Mouse (Mus musculus) liver, embryonic 15.5 days (tissue): ENCODE measurements at regions not wholly inside any gene's neighbourhood (a gene's known extent, or its start where the extent isn't known, plus 50 kb on each side); places are given as distances from the start of the nearest gene placed in this dataset.

ENCODE experiments used
- ATAC-seq: fragments of 200-750 bp; cut with Nextera tagmentation; 2 replicates; pipeline ENCODE4 v1.8.0; 2017; ENCODE audit warnings: moderate number of reproducible peaks, mild to moderate bottlenecking, moderate library complexity; ENCODE audit not compliant: insufficient read depth
- H3K27ac ChIP-seq: fragments of 300-500 bp; sonication (generic); replicated peaks from 2 replicates; pipeline ENCODE4 v1.5.1; 2015; ENCODE audit warnings: mild to moderate bottlenecking, inconsistent platforms
- H3K27me3 ChIP-seq: fragments of 300-500 bp; sonication (generic); 2 replicates; pipeline ENCODE4 v1.6.1; 2015; ENCODE audit warnings: mild to moderate bottlenecking, inconsistent platforms
- H3K36me3 ChIP-seq: fragments of 300-500 bp; sonication (generic); replicated peaks from 2 replicates; pipeline ENCODE4 v1.6.1; 2015; ENCODE audit warnings: moderate library complexity, mild to moderate bottlenecking, inconsistent platforms
- H3K4me1 ChIP-seq: fragments of 300-500 bp; sonication (generic); replicated peaks from 2 replicates; pipeline ENCODE4 v1.6.1; 2015; ENCODE audit warnings: inconsistent platforms
- H3K4me2 ChIP-seq: fragments of 300-500 bp; sonication (generic); 2 replicates; pipeline ENCODE4 v1.6.1; 2015; ENCODE audit warnings: moderate library complexity, mild to moderate bottlenecking, inconsistent platforms
- H3K4me3 ChIP-seq: fragments of 300-500 bp; sonication (generic); replicated peaks from 2 replicates; pipeline ENCODE4 v1.5.1; 2015; ENCODE audit warnings: mild to moderate bottlenecking, inconsistent platforms
- H3K9ac ChIP-seq: fragments of 300-500 bp; sonication (generic); 2 replicates; pipeline ENCODE4 v1.6.1; 2015; ENCODE audit warnings: moderate library complexity, mild to moderate bottlenecking, inconsistent platforms
- H3K9me3 ChIP-seq: fragments of 300-500 bp; sonication (generic); replicated peaks from 2 replicates; pipeline ENCODE4 v1.6.1; 2016; ENCODE audit warnings: inconsistent platforms
- WGBS: fragments of 180-500 bp; shearing (Covaris S2); methylation state at CpG from one replicate; pipeline ENCODE4 v1.1.7; 2015; ENCODE audit warnings: mixed read lengths; ENCODE audit not compliant: insufficient replicate concordance; 5-methylcytosine and 5-hydroxymethylcytosine counted together

DNA sequence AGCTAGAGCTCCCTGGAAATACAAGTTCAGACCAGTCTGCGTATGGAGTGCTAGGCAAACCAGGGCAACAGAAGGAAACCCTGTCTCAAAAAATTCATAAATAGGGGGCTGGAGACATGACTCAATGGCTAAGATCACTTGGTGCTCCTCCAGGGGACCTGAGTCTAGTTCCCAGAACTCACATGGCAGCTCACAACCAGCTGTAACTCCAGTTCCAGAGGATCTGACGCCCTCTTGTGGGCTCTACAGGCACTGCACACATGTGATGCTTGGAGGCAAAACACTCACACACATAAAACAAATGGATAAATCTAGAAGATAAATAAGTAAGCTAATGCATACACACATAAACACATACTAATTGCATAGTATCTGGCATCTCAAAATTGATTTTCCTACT lies 59.1 kb upstream of the Ephb1 start:
- H3K9me3 ChIP-seq: no peaks in the 10 kb centered on the region
- H3K4me1 ChIP-seq: no peaks in the 10 kb centered on the region
- H3K4me3 ChIP-seq: no peak overlapping the region
- no peak for ATAC-seq
- H3K36me3 ChIP-seq: no peaks in the 10 kb centered on the region
- WGBS: 49% methylated on average over 2 of the region's 2 CpGs
- H3K27ac ChIP-seq: no peak overlapping the region
- no peak overlapping the region for H3K4me2 ChIP-seq
- no peak overlapping the region for H3K9ac ChIP-seq
- no peaks in the 10 kb centered on the region for H3K27me3 ChIP-seq

DNA sequence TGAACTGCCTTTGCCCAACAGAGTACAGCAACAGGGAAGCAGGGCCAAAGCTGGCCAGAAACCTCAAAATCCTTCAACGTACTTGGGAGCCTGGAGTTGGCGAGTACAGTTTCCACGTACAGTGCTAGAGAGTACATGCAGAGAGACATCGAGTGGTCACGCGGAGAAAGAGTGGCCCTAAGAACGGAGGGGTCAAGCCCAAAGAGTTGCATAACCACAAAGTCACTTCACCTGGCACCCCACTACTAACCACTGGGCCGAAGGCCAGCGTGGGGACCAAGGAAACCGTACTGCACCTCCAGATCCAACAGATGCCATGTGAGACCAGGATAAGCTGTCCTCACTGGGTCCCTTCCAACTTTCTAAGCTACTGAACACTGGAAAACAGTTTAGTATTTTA lies 56.2 kb upstream of the Ephb1 start:
- no peak overlapping the region for H3K9ac ChIP-seq
- no peak overlapping the region for H3K4me3 ChIP-seq
- WGBS: 72% methylated on average over 10 of the region's 10 CpGs
- no peak for ATAC-seq
- no peaks in the 10 kb centered on the region for H3K36me3 ChIP-seq
- no peaks in the 10 kb centered on the region for H3K27me3 ChIP-seq
- 0 out of 2 replicates have a peak, but pooled peaks cover under 1% of the 10 kb centered on the region for H3K4me1 ChIP-seq
- no peaks in the 10 kb centered on the region for H3K9me3 ChIP-seq
- H3K4me2 ChIP-seq: no peak overlapping the region
- H3K27ac ChIP-seq: no peak overlapping the region

DNA sequence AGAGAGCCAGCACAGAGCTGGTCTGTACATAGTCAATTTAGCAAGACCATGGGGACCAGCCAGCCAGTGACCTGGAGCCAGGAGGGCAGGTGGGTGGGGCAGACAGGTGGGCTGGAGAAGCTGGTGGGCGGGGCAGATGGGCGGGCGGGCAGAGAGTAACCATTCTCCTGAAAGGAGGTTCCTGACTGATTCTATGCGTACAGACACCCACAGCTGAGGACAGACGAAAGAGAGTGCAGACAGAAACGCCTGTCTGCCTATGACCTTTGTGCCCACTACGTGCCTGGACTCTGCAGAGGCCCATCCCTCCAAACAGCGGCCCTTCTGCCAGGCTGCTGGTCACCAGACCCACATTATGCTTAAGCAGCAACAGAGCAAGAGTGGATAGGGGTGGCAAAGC lies 51.5 kb upstream of the Ephb1 start:
- H3K4me1 ChIP-seq: peaks cover 7% of the 10 kb centered on the region; the same call in 1 of the 2 replicates
- H3K36me3 ChIP-seq: no peaks in the 10 kb centered on the region
- no peak overlapping the region for H3K4me2 ChIP-seq
- WGBS: 30% methylated on average over 8 of the region's 8 CpGs
- no peak overlapping the region for H3K9ac ChIP-seq
- H3K27ac ChIP-seq: peak overlapping the region; percentile 36; the same call in 1 of the 2 replicates
- no peaks in the 10 kb centered on the region for H3K27me3 ChIP-seq
- ATAC-seq: peak; percentile 82
- no peak overlapping the region for H3K4me3 ChIP-seq
- H3K9me3 ChIP-seq: no peaks in the 10 kb centered on the region
